Mouse (Mus musculus) embryonic stem cell, embryonic (primary cell): ENCODE results near the gene Slc9a7.

Source experiments
- CTCF ChIA-PET, 4 experiments: fragments of 300-600 bp in 2 of 4; fragments of 350-600 bp in 2 of 4; sonication (Branson Sonifier 250); formaldehyde crosslinking; loops; one replicate each; lab custom pipeline; 2022; ENCODE audit warnings: inconsistent platforms in 2 of 4; lab: Charles Lee
- POLR2A ChIA-PET, 4 experiments: fragments of 300-600 bp in 2 of 4; fragments of 350-600 bp in 2 of 4; sonication (Branson Sonifier 250); formaldehyde crosslinking; loops; one replicate each; lab custom pipeline; 2022; ENCODE audit warnings: antibody characterized with exemption in 4 of 4, inconsistent platforms in 1 of 4; lab: Charles Lee

Gene Slc9a7

GRCm38 (mm10) chrX:20291282-20292039 lies at the start of gene Slc9a7:
TSS of gene Slc9a7 (minus strand) at chrX:20291807.
- CTCF ChIA-PET, result interaction anchor here in 1 of 4 experiments (1.4 kb wide), 1 partner anchor 129 kb away, joined by 4 read pairs; no protein-coding TSS in a partner anchor
- POLR2A ChIA-PET, result interaction anchor here in 2 of 4 experiments (0.6 to 1.5 kb wide), 7 partner anchors 8 to 232 kb away, joined by 3 to 6 read pairs (median 4); partner anchors contain the start of genes Rp2 (in 2 of the 2), Chst7 (in 1 of the 2) and Jade3 (in 1 of the 2)

GRCm38 (mm10) chrX:20335722-20336121 lies 44.1 kb upstream of the Slc9a7 start:
- ChIA-PET POLR2A (interaction anchor here in 3 of 4 experiments (0.7 to 1.2 kb wide), 3 partner anchors 29 to 1098 kb away, joined by 3 to 6 read pairs (median 5); partner anchors contain the start of genes Rp2 (in 1 of the 3) and Slc9a7 (in 1 of the 3)), CTCF (interaction anchor here in 3 of 4 experiments (0.6 to 1.8 kb wide), 16 partner anchors 10 to 245 kb away, joined by 3 to 31 read pairs (median 4); partner anchors contain the start of gene Rp2 (in 1 of the 3))

GRCm38 (mm10) chrX:20332756-20333155 lies 41.1 kb upstream of the Slc9a7 start:
- ChIA-PET POLR2A (no interaction called here), CTCF (no interaction called here)

GRCm38 (mm10) chrX:20307215-20307614 lies 15.6 kb upstream of the Slc9a7 start:
- POLR2A ChIA-PET, result interaction anchor here in 1 of 4 experiments (0.5 kb wide), 1 partner anchor 29 kb away, joined by 3 read pairs; no protein-coding TSS in a partner anchor
- CTCF ChIA-PET, result no interaction called here

GRCm38 (mm10) chrX:20305941-20306340 lies 14.3 kb upstream of the Slc9a7 start:
- CTCF ChIA-PET, result no interaction called here
- POLR2A ChIA-PET, result no interaction called here

GRCm38 (mm10) chrX:20303280-20303679 lies 11.7 kb upstream of the Slc9a7 start:
- POLR2A ChIA-PET, result no interaction called here
- CTCF ChIA-PET, result no interaction called here

- ChIA-PET POLR2A (interaction anchor here in 2 of 4 experiments (0.9 to 1.5 kb wide), 6 partner anchors 9 to 233 kb away, joined by 4 to 6 read pairs (median 4); partner anchors contain the start of genes Rp2 (in 2 of the 2), Chst7 (in 1 of the 2) and Jade3 (in 1 of the 2)), CTCF (interaction anchor here in 1 of 4 experiments (1.4 kb wide), 1 partner anchor 130 kb away, joined by 4 read pairs; no protein-coding TSS in a partner anchor)
Measured at GRCm38 (mm10) chrX:20292040-20292417, 422 bp upstream of the Slc9a7 start.

- ChIA-PET CTCF (interaction anchor here in 2 of 4 experiments (0.7 to 1.4 kb wide), 3 partner anchors 128 to 683 kb away, joined by 3 to 4 read pairs (median 4); no protein-coding TSS in a partner anchor), POLR2A (interaction anchor here in 1 of 4 experiments (1.3 to 1.4 kb wide), 2 partner anchors 8 to 73 kb away, joined by 4 to 6 read pairs; partner anchors contain the start of gene Rp2)
Measured at GRCm38 (mm10) chrX:20290715-20291114, 892 bp downstream of the Slc9a7 start.

- CTCF ChIA-PET, result no interaction called here
- POLR2A ChIA-PET, result no interaction called here
Measured at GRCm38 (mm10) chrX:20288674-20289073, 2.9 kb downstream of the Slc9a7 start.

- CTCF ChIA-PET, result no interaction called here
- POLR2A ChIA-PET, result interaction anchor here in 1 of 4 experiments (0.9 kb wide), 1 partner anchor 78 kb away, joined by 3 read pairs; the partner anchor contains the start of gene Rp2
Measured at GRCm38 (mm10) chrX:20286254-20286653, 5.4 kb downstream of the Slc9a7 start.

- ChIA-PET CTCF (interaction anchor here in 2 of 4 experiments (0.6 kb wide), 3 partner anchors 56 to 380 kb away, joined by 3 to 6 read pairs (median 4); no protein-coding TSS in a partner anchor), POLR2A (no interaction called here)
Measured at GRCm38 (mm10) chrX:20279424-20279823, 12.2 kb downstream of the Slc9a7 start.

- ChIA-PET POLR2A (no interaction called here), CTCF (no interaction called here)
Measured at GRCm38 (mm10) chrX:20273854-20274253, 17.8 kb downstream of the Slc9a7 start.

- POLR2A ChIA-PET, result no interaction called here
- CTCF ChIA-PET, result no interaction called here
Measured at GRCm38 (mm10) chrX:20271980-20272379, 19.6 kb downstream of the Slc9a7 start.

GRCm38 (mm10) chrX:20269980-20270379 lies 21.6 kb downstream of the Slc9a7 start:
- CTCF ChIA-PET, result no interaction called here

GRCm38 (mm10) chrX:20264370-20264769 lies 27.2 kb downstream of the Slc9a7 start:
- POLR2A ChIA-PET, result no interaction called here
- CTCF ChIA-PET, result no interaction called here

More at GRCm38 (mm10) chrX:20269980-20270379, 21.6 kb downstream of the Slc9a7 start:
- POLR2A ChIA-PET, result no interaction called here

GRCm38 (mm10) chrX:20228102-20228501 lies 63.5 kb downstream of the Slc9a7 start:
- POLR2A ChIA-PET, result interaction anchor here in 1 of 4 experiments (0.6 kb wide), 1 partner anchor 871 kb away, joined by 4 read pairs; no protein-coding TSS in a partner anchor
- CTCF ChIA-PET, result no interaction called here

- ChIA-PET POLR2A (no interaction called here), CTCF (no interaction called here)
Measured at GRCm38 (mm10) chrX:20221486-20221885, 70.1 kb downstream of the Slc9a7 start.

- ChIA-PET CTCF (interaction anchor here in 2 of 4 experiments (0.6 to 1.0 kb wide), 2 partner anchors 9 to 150 kb away, joined by 4 read pairs; no protein-coding TSS in a partner anchor), POLR2A (no interaction called here)
Measured at GRCm38 (mm10) chrX:20185616-20186015, 106.0 kb downstream of the Slc9a7 start.

- ChIA-PET POLR2A (no interaction called here), CTCF (no interaction called here)
Measured at GRCm38 (mm10) chrX:20176792-20177191, 114.8 kb downstream of the Slc9a7 start.

- POLR2A ChIA-PET, result no interaction called here
Measured at GRCm38 (mm10) chrX:20168430-20168829, 123.2 kb downstream of the Slc9a7 start.

More at GRCm38 (mm10) chrX:20168430-20168829, 123.2 kb downstream of the Slc9a7 start:
- CTCF ChIA-PET, result no interaction called here
